Mouse (Mus musculus): ENCODE data around the gene Sbk2.

- TF ChIP-seq POLR2A (IDR thresholded peaks at IDR 0.05; ENCODE audit: insufficient read depth, low read depth, low read length) (no peak), CTCF (IDR thresholded peaks at IDR 0.05; ENCODE audit: insufficient read depth, low read depth, low read length) (no peak)
Measured at GRCm38 (mm10) chr7:4906466-4906950, 57.7 kb downstream of the Sbk2 start, which contains the start of gene Gm36210.
